Mouse (Mus musculus) myocyte (in vitro differentiated cells): Measurements from ENCODE around the gene Fam122a. TPM values are rescaled to one million over a fixed set of nuclear protein-coding genes. Genes with fewer than 3 reads are reported as not detected.

Source experiments
- H3K27me3 ChIP-seq: one replicate; pipeline ENCODE4 v1.6.1; 2011; ENCODE audit not compliant: control insufficient read depth, insufficient read depth, insufficient read length
- H3K36me3 ChIP-seq: one replicate; pipeline ENCODE4 v1.6.1; 2011; ENCODE audit not compliant: control insufficient read depth, insufficient read depth
- H3K4me2 ChIP-seq: one replicate; pipeline ENCODE4 v1.6.1; 2011; ENCODE audit warnings: low read depth, control low read depth
- H3K4me3 ChIP-seq: one replicate; pipeline ENCODE4 v1.5.1; 2011; ENCODE audit warnings: mild to moderate bottlenecking, control low read depth, moderate library complexity
- H3K79me2 ChIP-seq: one replicate; pipeline ENCODE4 v1.6.1; 2011; ENCODE audit not compliant: control insufficient read depth, insufficient read depth
- H3ac ChIP-seq: one replicate; pipeline ENCODE4 v1.6.1; 2011; ENCODE audit not compliant: control insufficient read depth, insufficient read length
- CEBPB ChIP-seq: IDR thresholded peaks from 2 replicates; pipeline ENCODE4 v1.6.1; 2011; ENCODE audit warnings: mild to moderate bottlenecking, moderate library complexity; ENCODE audit not compliant: poor library complexity, insufficient read depth, severe bottlenecking
- E2F4 ChIP-seq: IDR thresholded peaks from one replicate; pipeline ENCODE4 v1.6.1; 2011; ENCODE audit warnings: mild to moderate bottlenecking, control low read depth, moderate library complexity; ENCODE audit not compliant: insufficient read depth
- MAX ChIP-seq: IDR thresholded peaks from one replicate; pipeline ENCODE4 v1.6.1; 2011; ENCODE audit warnings: low read depth, mild to moderate bottlenecking, control low read depth
- MYOD1 ChIP-seq, 3 experiments: IDR thresholded peaks; one replicate each; pipeline ENCODE4 v1.6.1; 2011; ENCODE audit warnings: control low read depth in 2 of 3, low read depth in 2 of 3, mild to moderate bottlenecking in 2 of 3, moderate library complexity in 1 of 3; ENCODE audit not compliant: insufficient read length in 2 of 3, control insufficient read depth in 1 of 3
- MYOG ChIP-seq, 3 experiments: IDR thresholded peaks; one replicate each; pipeline ENCODE4 v1.6.1; 2011; ENCODE audit warnings: control low read depth in 2 of 3, low read depth in 2 of 3, mild to moderate bottlenecking in 2 of 3; ENCODE audit not compliant: insufficient read length in 2 of 3, control insufficient read depth in 1 of 3, insufficient read depth in 1 of 3
- POLR2A ChIP-seq: IDR thresholded peaks from one replicate; pipeline ENCODE4 v1.6.1; 2011; ENCODE audit warnings: low read depth, mild to moderate bottlenecking, control low read depth, moderate library complexity; ENCODE audit not compliant: insufficient read length
- POLR2AphosphoS2 ChIP-seq: IDR thresholded peaks from one replicate; pipeline ENCODE4 v1.6.1; 2011; ENCODE audit warnings: low read depth, control low read depth; ENCODE audit not compliant: insufficient read length
- REST ChIP-seq: IDR thresholded peaks from one replicate; pipeline ENCODE4 v1.6.1; 2011; ENCODE audit warnings: mild to moderate bottlenecking, control low read depth, moderate library complexity; ENCODE audit not compliant: insufficient read depth, insufficient read length
- SRF ChIP-seq: IDR thresholded peaks from one replicate; pipeline ENCODE4 v1.6.1; 2011; ENCODE audit warnings: low read depth; ENCODE audit not compliant: control insufficient read depth, insufficient read length
- TCF12 ChIP-seq: IDR thresholded peaks from one replicate; pipeline ENCODE4 v1.6.1; 2011; ENCODE audit warnings: mild to moderate bottlenecking, control low read depth; ENCODE audit not compliant: poor library complexity, insufficient read depth, severe bottlenecking
- TCF3 ChIP-seq: IDR thresholded peaks from one replicate; pipeline ENCODE4 v1.6.1; 2011; ENCODE audit warnings: low read depth, control low read depth; ENCODE audit not compliant: insufficient read length
- USF1 ChIP-seq: IDR thresholded peaks from one replicate; pipeline ENCODE4 v1.6.1; 2011; ENCODE audit warnings: low read depth, mild to moderate bottlenecking, control low read depth, moderate library complexity
- polyA plus RNA-seq: library from polyadenylated mRNA; unstranded; fragments of >200 nt; fragmentation: generic; extraction: Trizol; gene quantifications from one replicate; pipeline ENCODE4 v1.2.1, GENCODE M21; 2012; ENCODE audit warnings: missing spikeins

The Fam122a gene
- polyA plus RNA-seq, 1 experiment, result 14.7 TPM

DNA sequence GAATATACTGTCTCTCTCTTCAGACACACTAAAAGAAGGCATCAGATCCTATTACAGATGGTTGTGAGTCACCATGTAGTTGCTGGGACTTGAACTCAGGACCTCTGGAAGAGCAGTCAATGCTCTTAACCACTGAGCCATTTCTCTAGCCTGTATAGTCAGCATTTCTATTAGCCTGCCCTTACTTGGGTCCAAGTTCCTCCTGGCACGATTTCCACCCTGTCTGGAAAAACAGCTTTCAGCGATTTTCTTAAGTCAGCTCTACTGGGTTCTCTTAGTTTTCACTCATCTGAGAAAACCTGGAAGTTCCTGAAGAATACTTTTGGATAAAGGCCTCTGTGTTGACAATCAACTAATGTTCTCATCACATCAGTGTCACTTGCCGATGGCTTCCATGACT, 22.1 kb upstream of the Fam122a start:
- TF ChIP-seq USF1 (no peak), POLR2AphosphoS2 (no peak), MYOG (IDR thresholded peaks at IDR 0.05; ENCODE audit: control insufficient read depth in 1 of 3, insufficient read depth in 1 of 3, insufficient read length in 2 of 3, low read depth in 2 of 3) (no peak)
- Histone ChIP-seq H3K27me3 (no peaks in the 10 kb centered on the region), H3K36me3 (no peaks in the 10 kb centered on the region), H3K4me3 (no peak overlapping the region), H3K79me2 (no peaks in the 10 kb centered on the region), H3ac (no peak overlapping the region), H3K4me2 (no peak overlapping the region)

DNA sequence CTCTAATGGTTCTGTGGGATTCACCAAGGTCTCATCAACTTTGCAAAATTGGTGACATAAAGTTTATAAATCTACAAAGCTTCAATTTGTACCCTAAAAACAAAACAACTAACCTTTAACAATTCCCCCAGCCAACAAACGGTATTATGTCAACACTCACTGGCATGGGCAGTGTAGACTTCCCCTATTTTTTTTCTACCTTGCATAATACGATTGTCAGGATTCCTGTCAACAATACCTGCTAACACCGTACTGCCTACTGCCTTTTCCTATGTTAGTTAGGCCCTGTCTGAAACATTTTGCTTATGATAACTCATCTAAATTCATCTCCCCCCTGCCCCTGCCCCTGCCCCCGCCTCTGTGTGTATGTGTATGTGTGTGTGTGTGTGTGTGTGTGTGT, 16.7 kb upstream of the Fam122a start:
- no peak overlapping the region for H3K4me2 ChIP-seq
- no peak overlapping the region for H3K4me3 ChIP-seq
- no peak overlapping the region for H3ac ChIP-seq
- TF ChIP-seq MYOD1 (IDR thresholded peaks at IDR 0.05; ENCODE audit: control insufficient read depth in 1 of 3, insufficient read length in 2 of 3, low read depth in 2 of 3) (no peak), MAX (no peak), REST (no peak), SRF (no peak), E2F4 (no peak), USF1 (no peak), MYOG (IDR thresholded peaks at IDR 0.05; ENCODE audit: control insufficient read depth in 1 of 3, insufficient read depth in 1 of 3, insufficient read length in 2 of 3, low read depth in 2 of 3) (no peak), TCF3 (no peak), CEBPB (no peak), POLR2A (no peak), POLR2AphosphoS2 (no peak), TCF12 (no peak)
- H3K79me2 ChIP-seq, result no peaks in the 10 kb centered on the region
- H3K36me3 ChIP-seq, result no peaks in the 10 kb centered on the region
- no peaks in the 10 kb centered on the region for H3K27me3 ChIP-seq

DNA sequence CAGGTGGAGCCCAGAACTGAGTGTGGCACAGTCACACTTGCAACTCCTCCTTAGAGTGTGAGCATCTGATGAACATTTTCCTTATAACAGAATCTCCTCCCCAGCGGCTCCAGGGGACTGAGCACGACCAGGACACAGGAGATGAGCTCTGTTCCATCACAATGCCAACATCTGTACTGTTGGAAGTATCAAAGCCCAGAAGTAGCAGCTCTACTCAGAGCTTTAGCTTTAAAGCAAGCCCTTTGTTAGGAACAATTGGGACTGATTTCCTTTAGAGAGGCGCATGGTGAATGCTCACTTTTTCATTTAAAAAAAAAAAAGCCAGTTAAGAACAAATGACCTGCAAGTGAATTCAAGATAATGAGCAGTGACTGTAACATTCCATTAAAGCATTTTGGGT, 14.7 kb upstream of the Fam122a start:
- no peak overlapping the region for H3K4me2 ChIP-seq
- no peaks in the 10 kb centered on the region for H3K79me2 ChIP-seq
- H3K36me3 ChIP-seq, result no peaks in the 10 kb centered on the region

GRCm38 (mm10) chr19:24490275-24490674, 13.1 kb upstream of the Fam122a start:
- H3ac ChIP-seq, result no peak overlapping the region
- no peaks in the 10 kb centered on the region for H3K27me3 ChIP-seq
- TF ChIP-seq POLR2AphosphoS2 (no peak), CEBPB (no peak), USF1 (no peak), MAX (no peak), E2F4 (no peak), TCF3 (no peak), REST (no peak), TCF12 (no peak), SRF (no peak), POLR2A (no peak), MYOD1 (IDR thresholded peaks at IDR 0.05; ENCODE audit: control insufficient read depth in 1 of 3, insufficient read length in 2 of 3, low read depth in 2 of 3) (no peak), MYOG (IDR thresholded peaks at IDR 0.05; ENCODE audit: control insufficient read depth in 1 of 3, insufficient read depth in 1 of 3, insufficient read length in 2 of 3, low read depth in 2 of 3) (no peak)
- no peak overlapping the region for H3K4me3 ChIP-seq
- no peaks in the 10 kb centered on the region for H3K79me2 ChIP-seq
- H3K4me2 ChIP-seq, result no peak overlapping the region
- no peaks in the 10 kb centered on the region for H3K36me3 ChIP-seq

More for the DNA sequence above, 14.7 kb upstream of the Fam122a start:
- TF ChIP-seq POLR2A (no peak), MYOD1 (IDR thresholded peaks at IDR 0.05; ENCODE audit: control insufficient read depth in 1 of 3, insufficient read length in 2 of 3, low read depth in 2 of 3) (no peak), TCF12 (no peak), CEBPB (no peak), SRF (no peak), USF1 (no peak), POLR2AphosphoS2 (no peak), E2F4 (no peak), MAX (no peak), REST (no peak)
- Histone ChIP-seq H3K4me3 (no peak overlapping the region), H3ac (no peak overlapping the region), H3K27me3 (no peaks in the 10 kb centered on the region)

DNA sequence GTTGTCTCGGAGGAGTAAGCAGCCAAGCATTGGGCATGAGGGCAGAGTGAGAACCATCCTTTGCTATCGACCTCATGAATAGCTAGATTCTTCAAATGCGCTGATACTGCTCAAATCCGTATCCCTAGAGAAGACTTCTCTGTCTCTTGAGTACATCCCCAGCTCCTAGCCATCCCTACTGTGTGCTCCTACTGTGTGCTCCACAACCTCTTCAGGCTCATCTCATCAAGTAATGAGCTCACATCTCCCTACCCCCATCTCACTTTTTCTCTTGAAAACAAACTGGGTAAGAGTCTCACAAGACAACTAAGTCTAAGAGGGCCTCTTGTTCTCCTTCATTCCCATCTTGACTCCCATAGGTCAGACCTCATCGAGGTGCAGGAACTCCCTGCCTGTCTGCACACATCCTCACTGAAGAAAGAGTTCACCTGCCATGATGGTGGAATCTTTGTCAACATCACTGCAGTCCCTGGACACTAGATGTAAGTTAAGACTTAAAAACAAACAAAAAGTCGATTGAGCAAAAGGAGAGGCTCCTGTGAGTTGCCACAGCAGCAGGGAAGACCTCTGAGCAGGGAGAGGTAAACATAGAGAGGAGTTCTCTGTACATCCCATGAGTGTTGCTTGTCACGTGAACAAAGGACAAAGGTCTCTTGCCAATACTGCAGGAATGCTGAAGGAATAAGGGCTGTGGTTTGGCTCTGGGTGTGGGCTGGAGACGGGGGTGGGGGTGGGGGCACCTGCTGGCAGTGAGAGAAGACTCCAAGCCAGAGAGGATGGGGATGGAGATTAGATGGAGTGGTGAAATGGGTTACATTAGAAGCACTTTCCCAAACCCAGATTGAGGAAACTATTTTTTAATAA, 9.5 kb upstream of the Fam122a start:
- H3K4me3 ChIP-seq, result no peak overlapping the region
- TF ChIP-seq MYOD1 (IDR thresholded peaks at IDR 0.05; ENCODE audit: control insufficient read depth in 1 of 3, insufficient read length in 2 of 3, low read depth in 2 of 3) (no peak), MAX (no peak), TCF3 (no peak), MYOG (IDR thresholded peaks at IDR 0.05; ENCODE audit: control insufficient read depth in 1 of 3, insufficient read depth in 1 of 3, insufficient read length in 2 of 3, low read depth in 2 of 3) (no peak), E2F4 (no peak), USF1 (no peak), POLR2AphosphoS2 (no peak)
- no peak overlapping the region for H3ac ChIP-seq
- H3K79me2 ChIP-seq, result no peaks in the 10 kb centered on the region
- H3K4me2 ChIP-seq, result no peak overlapping the region
- H3K36me3 ChIP-seq, result no peaks in the 10 kb centered on the region
- H3K27me3 ChIP-seq, result no peaks in the 10 kb centered on the region
